Mouse (Mus musculus) embryonic facial prominence, embryonic 13.5 days (tissue): ENCODE data around the gene Rin1. TPM values are rescaled to one million over a fixed set of nuclear protein-coding genes. Genes with fewer than 3 reads are reported as not detected.
A peak's percentile ranks its signal among the peaks of the same experiment; 100 is the strongest.

ENCODE experiments used
- ATAC-seq: fragments of 200-750 bp; cut with Nextera tagmentation; 2 replicates; pipeline ENCODE4 v1.8.0; 2017; ENCODE audit warnings: low read depth; ENCODE audit not compliant: insufficient number of reproducible peaks, insufficient read depth, low FRiP score, low TSS enrichment
- H3K27ac ChIP-seq: fragments of 300-500 bp; sonication (generic); 2 replicates; pipeline ENCODE4 v1.5.1; 2015; ENCODE audit warnings: moderate library complexity, mild to moderate bottlenecking, inconsistent platforms
- H3K27me3 ChIP-seq: fragments of 300-500 bp; sonication (generic); 2 replicates; pipeline ENCODE4 v1.6.1; 2015; ENCODE audit warnings: mild to moderate bottlenecking, inconsistent platforms
- H3K36me3 ChIP-seq: fragments of 300-500 bp; sonication (generic); 2 replicates; pipeline ENCODE4 v1.6.1; 2015; ENCODE audit warnings: mild to moderate bottlenecking, inconsistent platforms
- H3K4me1 ChIP-seq: fragments of 300-500 bp; sonication (generic); 2 replicates; pipeline ENCODE4 v1.6.1; 2015; ENCODE audit warnings: inconsistent platforms
- H3K4me2 ChIP-seq: fragments of 300-500 bp; sonication (generic); 2 replicates; pipeline ENCODE4 v1.6.1; 2015; ENCODE audit warnings: moderate library complexity, mild to moderate bottlenecking, inconsistent platforms
- H3K4me3 ChIP-seq: fragments of 300-500 bp; sonication (generic); 2 replicates; pipeline ENCODE4 v1.5.1; 2015; ENCODE audit warnings: mild to moderate bottlenecking, inconsistent platforms
- H3K9ac ChIP-seq: fragments of 300-500 bp; sonication (generic); 2 replicates; pipeline ENCODE4 v1.6.1; 2015; ENCODE audit warnings: mild to moderate bottlenecking, inconsistent platforms
- H3K9me3 ChIP-seq: fragments of 300-500 bp; sonication (generic); 2 replicates; pipeline ENCODE4 v1.6.1; 2016; ENCODE audit warnings: inconsistent platforms
- WGBS: fragments of 180-500 bp; shearing (Covaris S2); methylation state at CpG from one replicate; pipeline ENCODE4 v1.1.7; 2015; ENCODE audit warnings: mixed read lengths; 5-methylcytosine and 5-hydroxymethylcytosine counted together
- polyA plus RNA-seq: library from polyadenylated mRNA; unstranded; fragments of >200 nt; fragmentation: Nextera tagmentation; extraction: Ambion mirVana; gene quantifications from 2 replicates; pipeline ENCODE4 v1.2.1, GENCODE M21; 2015

The Rin1 gene
- polyA plus RNA-seq, 1 experiment from 2014 or later = 1.5 TPM

DNA sequence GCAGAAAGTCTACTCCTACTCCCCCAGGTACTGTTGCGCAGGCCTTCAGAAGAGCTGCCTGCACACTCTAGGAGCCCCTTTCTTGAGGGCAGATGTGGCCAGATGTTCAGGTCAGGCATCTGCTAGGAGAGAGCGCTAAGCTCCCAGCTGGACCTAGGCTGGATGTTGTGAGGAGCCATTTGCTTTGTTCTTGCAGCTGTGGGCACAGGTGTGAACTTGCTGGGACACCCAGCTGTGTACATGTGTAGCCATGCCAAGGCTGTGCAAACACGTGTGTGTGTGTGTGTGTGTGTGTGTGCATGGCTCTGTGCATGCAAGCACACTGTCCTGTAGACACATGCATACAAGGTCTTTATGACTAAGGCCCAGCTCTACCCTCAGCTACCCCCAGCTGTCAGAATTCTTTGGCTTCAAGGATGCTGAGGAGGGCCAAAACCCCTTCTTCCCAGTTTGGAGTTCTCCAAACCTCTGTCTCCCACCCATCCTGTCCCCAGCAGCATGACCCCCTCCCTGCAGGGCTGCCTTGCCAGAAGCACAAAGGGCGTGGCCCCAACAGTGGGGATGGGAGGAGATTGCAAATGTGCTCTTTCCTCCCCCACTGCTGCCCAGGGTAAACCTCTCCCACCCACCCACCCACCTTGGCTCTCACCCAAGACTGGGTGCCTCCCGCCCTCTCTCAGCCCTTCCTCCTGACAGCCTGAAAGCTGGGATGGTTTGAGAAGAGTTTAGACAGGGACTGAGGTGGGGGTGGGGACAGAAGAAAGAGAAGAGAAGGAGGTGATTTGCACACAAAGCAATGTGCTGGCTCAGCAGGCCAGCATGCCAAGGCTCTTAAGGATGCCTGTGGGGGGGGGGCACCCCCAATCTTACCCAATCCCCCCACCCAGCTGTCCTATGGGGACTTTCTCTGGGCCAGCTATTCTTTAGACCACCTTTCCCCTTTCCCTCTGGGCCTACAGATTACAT lies 10.4 kb downstream of the Rin1 start:
- Histone ChIP-seq H3K27ac (peak overlapping the region; percentile 87), H3K9ac (peak overlapping the region; percentile 54), H3K9me3 (no peaks in the 10 kb centered on the region), H3K36me3 (no peaks in the 10 kb centered on the region), H3K4me3 (no peak overlapping the region), H3K4me2 (peak overlapping the region; percentile 22), H3K4me1 (peaks cover 56% of the 10 kb centered on the region), H3K27me3 (no peaks in the 10 kb centered on the region)
- ATAC-seq = peak; percentile 13; the same call in 1 of the 2 replicates
- WGBS = 30% methylated on average over 5 of the region's 5 CpGs

DNA sequence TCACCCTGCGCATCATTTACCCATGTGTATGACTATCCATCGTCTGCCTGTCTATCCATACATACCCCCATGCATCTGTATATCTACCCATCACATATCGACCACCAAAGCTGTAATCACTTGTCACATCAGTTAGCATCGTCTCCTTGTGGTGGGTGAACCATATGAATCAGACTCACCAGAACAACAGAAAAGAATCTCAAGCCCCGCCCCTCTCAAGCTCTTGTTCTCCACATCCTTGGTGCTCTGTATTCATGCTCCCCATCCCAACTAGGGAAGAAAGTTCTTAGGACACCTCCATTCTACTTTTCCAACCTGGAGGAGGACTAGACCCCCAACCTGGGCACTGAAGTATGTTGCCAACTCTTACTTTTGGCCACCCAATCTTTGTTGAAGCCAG lies 11.8 kb downstream of the Rin1 start:
- Histone ChIP-seq H3K27me3 (no peaks in the 10 kb centered on the region), H3K27ac (no peak overlapping the region), H3K9me3 (no peaks in the 10 kb centered on the region), H3K4me2 (no peak overlapping the region), H3K4me1 (peaks cover 53% of the 10 kb centered on the region), H3K9ac (no peak overlapping the region), H3K4me3 (no peak overlapping the region), H3K36me3 (no peaks in the 10 kb centered on the region)
- no peak for ATAC-seq
- WGBS = 85% methylated on average over 5 of the region's 5 CpGs

DNA sequence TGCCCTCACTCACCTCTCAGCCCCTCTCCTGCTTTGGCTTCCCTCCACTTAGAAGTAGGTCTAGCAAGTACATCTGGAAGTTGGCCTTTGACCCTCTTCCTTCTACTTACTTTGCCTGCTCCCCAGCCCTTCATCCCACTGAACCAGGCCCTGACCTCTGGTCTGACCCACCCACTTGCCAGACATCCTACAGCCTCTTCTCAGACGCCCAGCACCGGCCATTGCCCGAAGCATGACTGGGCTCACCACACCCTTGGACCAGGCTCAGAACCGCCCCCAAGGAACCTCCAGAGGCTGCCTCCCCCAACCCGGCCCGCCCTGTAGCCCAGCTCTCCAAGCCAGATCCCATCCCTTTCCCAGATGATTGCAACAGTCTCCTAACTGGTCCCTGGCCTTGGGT lies 12.2 kb downstream of the Rin1 start:
- Histone ChIP-seq H3K4me3 (no peak overlapping the region), H3K4me1 (peaks cover 57% of the 10 kb centered on the region), H3K27me3 (no peaks in the 10 kb centered on the region), H3K9ac (no peak overlapping the region), H3K27ac (no peak overlapping the region), H3K9me3 (no peaks in the 10 kb centered on the region), H3K36me3 (no peaks in the 10 kb centered on the region), H3K4me2 (no peak overlapping the region)
- WGBS = 43% methylated on average over 6 of the region's 6 CpGs
- ATAC-seq = no peak

DNA sequence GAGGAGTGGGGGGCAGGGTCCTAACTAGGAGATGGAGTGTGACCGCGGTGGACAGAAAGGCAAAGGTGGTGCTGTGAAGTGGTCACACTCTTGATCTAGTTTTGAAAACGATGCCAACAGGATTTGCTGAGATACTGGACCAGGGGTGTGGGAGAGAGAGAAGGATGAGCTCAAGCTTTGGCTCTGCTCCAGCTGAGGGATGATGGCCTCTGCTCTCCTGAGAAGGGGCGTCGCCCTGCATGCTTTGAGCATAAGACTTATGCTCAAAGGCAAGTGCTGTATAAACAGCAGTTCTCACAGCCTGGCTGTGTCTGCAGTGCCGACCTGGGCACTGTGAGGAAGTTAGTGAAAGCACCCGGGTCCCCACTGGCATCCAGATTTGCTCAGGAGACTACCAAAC lies 14.8 kb downstream of the Rin1 start:
- Histone ChIP-seq H3K36me3 (no peaks in the 10 kb centered on the region), H3K9me3 (no peaks in the 10 kb centered on the region), H3K4me1 (peaks cover 59% of the 10 kb centered on the region), H3K4me2 (no peak overlapping the region), H3K9ac (no peak overlapping the region), H3K27me3 (peaks cover 9% of the 10 kb centered on the region; the same call in 1 of the 2 replicates), H3K27ac (no peak overlapping the region), H3K4me3 (no peak overlapping the region)
- ATAC-seq = no peak
- WGBS = 61% methylated on average over 7 of the region's 7 CpGs

DNA sequence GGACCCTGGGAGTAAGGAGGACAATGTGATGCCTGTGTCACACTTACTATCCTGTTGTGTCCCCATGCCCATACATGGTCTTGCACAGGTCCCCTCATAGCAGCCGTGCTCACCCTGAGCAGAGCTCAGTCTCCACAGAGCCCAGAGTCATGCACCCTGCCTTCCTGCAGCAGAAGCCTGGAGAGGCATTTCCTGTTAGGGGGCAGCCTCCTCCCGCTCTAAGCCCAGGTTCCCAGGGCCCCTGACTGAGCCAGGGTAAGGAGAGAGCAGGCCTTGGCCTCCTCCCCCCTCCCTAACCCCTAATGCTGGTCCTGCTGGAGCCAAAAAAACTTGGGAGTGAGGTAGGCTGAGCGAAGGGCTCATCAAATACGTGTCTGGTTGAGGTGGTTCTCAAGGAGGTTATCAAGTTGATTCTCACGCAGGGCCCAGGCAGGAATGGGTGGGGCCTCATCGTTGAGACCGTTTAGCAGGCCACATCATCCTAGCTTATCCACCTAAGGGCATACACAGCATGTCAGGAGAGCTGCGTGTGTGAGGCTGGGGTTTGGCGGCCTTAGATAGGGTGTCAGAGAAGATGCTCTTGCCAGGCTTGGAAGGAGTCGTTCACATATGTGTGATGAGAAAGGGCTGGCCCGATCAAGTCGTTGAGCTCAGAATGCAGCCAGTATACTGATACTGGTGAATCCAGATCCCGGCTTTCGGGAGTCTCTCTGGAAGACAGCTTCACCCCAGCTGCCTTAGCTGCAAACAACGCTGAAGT lies 16.9 kb downstream of the Rin1 start:
- Histone ChIP-seq H3K4me2 (peak overlapping the region; percentile 74), H3K9ac (peak overlapping the region; percentile 93), H3K4me3 (peak overlapping the region; percentile 78), H3K36me3 (no peaks in the 10 kb centered on the region), H3K9me3 (no peaks in the 10 kb centered on the region), H3K27ac (peak overlapping the region; percentile 99), H3K27me3 (peaks cover 9% of the 10 kb centered on the region; the same call in 1 of the 2 replicates), H3K4me1 (peaks cover 59% of the 10 kb centered on the region)
- 6% methylated on average over 15 of the region's 15 CpGs for WGBS
- no peak for ATAC-seq

DNA sequence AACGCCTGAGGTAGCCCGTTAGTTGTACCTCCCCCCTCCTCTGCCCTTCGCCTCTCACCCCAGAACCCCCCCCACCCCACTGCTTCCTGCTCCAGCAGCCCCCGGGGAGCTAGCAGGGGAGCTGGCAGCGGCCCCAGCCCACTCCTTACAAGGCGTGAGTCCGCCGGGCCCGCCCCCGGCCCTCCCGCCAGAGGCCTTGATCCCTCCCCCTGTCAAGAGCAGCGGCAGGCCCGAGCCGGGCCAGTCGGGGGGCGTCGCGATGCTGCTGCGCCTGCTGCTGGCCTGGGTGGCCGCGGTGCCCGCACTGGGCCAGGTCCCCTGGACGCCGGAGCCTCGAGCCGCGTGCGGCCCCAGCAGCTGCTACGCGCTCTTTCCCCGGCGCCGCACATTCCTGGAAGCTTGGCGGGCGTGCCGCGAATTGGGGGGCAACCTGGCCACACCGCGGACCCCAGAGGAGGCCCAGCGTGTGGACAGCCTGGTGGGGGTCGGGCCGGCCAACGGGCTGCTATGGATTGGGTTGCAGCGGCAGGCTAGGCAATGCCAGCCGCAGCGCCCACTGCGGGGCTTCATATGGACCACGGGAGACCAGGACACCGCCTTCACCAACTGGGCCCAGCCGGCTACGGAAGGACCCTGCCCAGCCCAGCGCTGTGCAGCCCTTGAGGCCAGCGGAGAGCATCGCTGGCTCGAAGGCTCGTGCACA lies 17.7 kb downstream of the Rin1 start, which contains the start of gene Cd248:
TSS of gene Cd248 (plus strand) at position 212 of the 703 bp plus-strand sequence.
- Histone ChIP-seq H3K36me3 (no peaks in the 10 kb centered on the region), H3K4me3 (peak within 1 kb of the TSS; percentile 78), H3K4me1 (peaks cover 65% of the 10 kb centered on the region), H3K4me2 (peak within 1 kb of the TSS; percentile 74), H3K27me3 (peaks cover 9% of the 10 kb centered on the region; the same call in 1 of the 2 replicates), H3K27ac (peak within 1 kb of the TSS; percentile 99), H3K9ac (peak within 1 kb of the TSS; percentile 93), H3K9me3 (no peaks in the 10 kb centered on the region)
- ATAC-seq = 0 out of 2 replicates have a peak, but pooled peaks have one; percentile 48
- WGBS = 1% methylated on average over 46 of the region's 56 CpGs

DNA sequence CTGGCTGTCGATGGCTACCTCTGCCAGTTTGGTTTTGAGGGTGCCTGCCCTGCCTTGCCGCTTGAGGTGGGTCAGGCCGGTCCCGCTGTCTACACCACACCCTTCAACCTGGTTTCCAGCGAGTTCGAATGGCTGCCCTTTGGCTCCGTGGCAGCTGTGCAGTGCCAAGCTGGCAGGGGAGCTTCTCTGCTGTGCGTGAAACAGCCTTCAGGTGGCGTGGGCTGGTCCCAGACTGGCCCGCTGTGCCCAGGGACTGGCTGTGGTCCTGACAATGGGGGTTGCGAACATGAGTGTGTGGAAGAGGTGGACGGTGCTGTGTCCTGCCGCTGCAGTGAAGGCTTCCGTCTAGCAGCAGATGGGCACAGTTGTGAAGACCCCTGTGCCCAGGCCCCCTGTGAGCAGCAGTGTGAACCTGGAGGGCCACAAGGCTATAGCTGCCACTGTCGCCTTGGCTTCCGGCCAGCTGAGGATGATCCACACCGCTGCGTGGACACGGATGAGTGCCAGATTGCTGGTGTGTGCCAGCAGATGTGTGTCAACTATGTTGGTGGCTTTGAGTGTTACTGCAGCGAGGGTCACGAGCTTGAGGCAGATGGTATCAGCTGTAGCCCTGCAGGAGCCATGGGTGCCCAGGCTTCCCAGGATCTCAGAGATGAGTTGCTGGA lies 18.4 kb downstream of the Rin1 start:
- no peaks in the 10 kb centered on the region for H3K36me3 ChIP-seq
- peak overlapping the region; percentile 93 for H3K9ac ChIP-seq
- no peaks in the 10 kb centered on the region for H3K9me3 ChIP-seq
- H3K4me1 ChIP-seq = peaks cover 70% of the 10 kb centered on the region
- H3K27ac ChIP-seq = peak overlapping the region; percentile 99
- H3K4me3 ChIP-seq = peak overlapping the region; percentile 78
- H3K27me3 ChIP-seq = peaks cover 9% of the 10 kb centered on the region; the same call in 1 of the 2 replicates
- peak overlapping the region; percentile 74 for H3K4me2 ChIP-seq
- ATAC-seq = no peak
- 28% methylated on average over 21 of the region's 21 CpGs for WGBS

DNA sequence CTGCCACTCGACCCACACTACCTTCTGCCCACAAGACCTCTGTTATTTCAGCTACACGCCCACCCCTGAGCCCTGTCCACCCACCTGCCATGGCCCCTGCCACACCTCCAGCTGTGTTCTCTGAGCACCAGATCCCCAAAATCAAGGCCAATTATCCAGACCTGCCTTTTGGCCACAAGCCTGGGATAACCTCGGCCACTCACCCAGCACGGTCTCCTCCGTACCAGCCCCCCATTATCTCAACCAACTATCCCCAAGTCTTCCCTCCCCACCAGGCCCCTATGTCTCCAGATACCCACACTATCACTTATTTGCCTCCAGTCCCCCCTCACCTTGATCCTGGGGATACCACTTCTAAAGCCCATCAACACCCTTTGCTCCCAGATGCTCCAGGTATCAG lies 19.2 kb downstream of the Rin1 start:
- peak overlapping the region; percentile 78 for H3K4me3 ChIP-seq
- WGBS = 82% methylated on average over 5 of the region's 5 CpGs

DNA sequence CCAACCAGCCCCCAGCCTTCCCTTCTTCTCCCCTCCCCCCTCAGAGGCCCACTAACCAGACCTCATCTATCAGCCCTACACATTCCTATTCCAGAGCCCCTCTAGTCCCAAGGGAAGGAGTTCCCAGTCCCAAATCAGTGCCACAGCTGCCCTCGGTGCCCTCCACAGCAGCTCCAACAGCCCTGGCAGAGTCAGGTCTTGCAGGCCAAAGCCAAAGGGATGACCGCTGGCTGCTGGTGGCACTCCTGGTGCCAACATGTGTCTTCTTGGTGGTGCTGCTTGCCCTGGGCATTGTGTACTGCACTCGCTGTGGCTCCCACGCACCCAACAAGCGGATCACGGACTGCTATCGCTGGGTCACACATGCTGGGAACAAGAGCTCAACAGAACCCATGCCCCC lies 19.7 kb downstream of the Rin1 start:
- ATAC-seq = no peak
- H3K27ac ChIP-seq = peak overlapping the region; percentile 99
- H3K36me3 ChIP-seq = no peaks in the 10 kb centered on the region
- H3K4me3 ChIP-seq = peak overlapping the region; percentile 78
- H3K27me3 ChIP-seq = peaks cover 13% of the 10 kb centered on the region
- no peaks in the 10 kb centered on the region for H3K9me3 ChIP-seq
- H3K4me2 ChIP-seq = peak overlapping the region; percentile 74
- peak overlapping the region; percentile 93 for H3K9ac ChIP-seq
- WGBS = 85% methylated on average over 7 of the region's 7 CpGs
- H3K4me1 ChIP-seq = peaks cover 71% of the 10 kb centered on the region

More for the DNA sequence above, 19.2 kb downstream of the Rin1 start:
- H3K36me3 ChIP-seq = no peaks in the 10 kb centered on the region
- peaks cover 10% of the 10 kb centered on the region for H3K27me3 ChIP-seq
- peaks cover 74% of the 10 kb centered on the region for H3K4me1 ChIP-seq
- ATAC-seq = no peak
- H3K9ac ChIP-seq = peak overlapping the region; percentile 93
- no peaks in the 10 kb centered on the region for H3K9me3 ChIP-seq
- peak overlapping the region; percentile 99 for H3K27ac ChIP-seq
- H3K4me2 ChIP-seq = peak overlapping the region; percentile 74

DNA sequence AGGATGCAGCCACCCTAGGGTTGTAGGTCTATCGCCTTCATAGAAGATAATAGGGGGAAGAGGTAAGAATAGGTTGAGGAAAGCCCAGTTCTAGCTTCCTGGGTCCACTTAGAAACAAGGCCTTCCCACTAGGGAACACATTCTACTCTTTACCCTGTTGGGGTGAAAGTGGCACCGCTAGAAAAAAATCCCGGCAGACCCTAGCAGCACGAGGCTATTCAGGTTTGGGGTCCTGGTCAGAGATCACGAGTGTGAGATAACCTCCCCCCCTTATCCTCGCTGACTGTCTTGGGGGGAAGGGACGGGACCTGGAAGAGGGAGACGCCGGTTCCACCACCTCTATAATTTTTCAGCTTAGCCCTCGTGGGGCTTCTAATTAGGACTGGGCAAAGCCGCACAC lies 20.8 kb downstream of the Rin1 start:
- no peak for ATAC-seq
- Histone ChIP-seq H3K27me3 (peaks cover 13% of the 10 kb centered on the region), H3K9me3 (no peaks in the 10 kb centered on the region), H3K4me2 (peak overlapping the region; percentile 74), H3K9ac (peak overlapping the region; percentile 93), H3K36me3 (no peaks in the 10 kb centered on the region), H3K4me1 (peaks cover 65% of the 10 kb centered on the region), H3K4me3 (peak overlapping the region; percentile 78), H3K27ac (peak overlapping the region; percentile 99)
- WGBS = 6% methylated on average over 11 of the region's 11 CpGs
